Mouse (Mus musculus) ES-Bruce4 (cell line): ENCODE measurements around the gene Adamts20.

Source experiments
- CTCF ChIP-seq: IDR thresholded peaks from one replicate; pipeline ENCODE4 v1.8.1; 2011; ENCODE audit warnings: low read depth, low read length
- EP300 ChIP-seq: IDR thresholded peaks from 2 replicates; pipeline ENCODE4 v1.6.1; 2011; ENCODE audit warnings: low read depth, low read length; ENCODE audit not compliant: insufficient read depth
- POLR2A ChIP-seq: IDR thresholded peaks from one replicate; pipeline ENCODE4 v1.8.1; 2011; ENCODE audit warnings: low read length; ENCODE audit not compliant: insufficient read depth

DNA sequence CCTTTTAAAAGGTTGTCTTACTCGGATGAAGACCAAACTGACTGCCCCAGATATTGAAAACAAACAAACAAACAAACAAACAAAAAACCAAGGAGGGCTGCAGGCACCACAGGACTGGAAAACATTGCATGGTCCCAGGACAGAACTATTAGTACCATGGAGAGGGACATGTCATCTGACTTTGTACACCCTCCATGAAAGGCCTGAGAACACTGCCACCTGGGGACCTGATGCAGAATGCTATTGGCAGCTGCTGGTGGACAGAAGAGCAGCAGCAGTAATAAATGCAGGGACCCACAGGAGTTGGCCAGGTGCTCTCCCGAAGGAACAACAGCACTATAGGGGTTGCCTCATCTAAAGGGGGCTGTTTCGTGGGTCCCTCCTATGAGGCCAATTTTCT lies 2.0 kb downstream of the Adamts20 start:
- peak; percentile 54 for TF ChIP-seq CTCF
- no peak for TF ChIP-seq POLR2A
- TF ChIP-seq EP300 = no peak
